Mouse (Mus musculus) kidney, postnatal 10 days (tissue): ENCODE results near the gene Gm42957.
A peak's percentile ranks its signal among the peaks of the same experiment; 100 is the strongest.
"Not testable (repeated sequence)": the region's sequence is repeated elsewhere in the genome, so short reads cannot be mapped to it uniquely, and the experiment has no call there.

Experiments used
- DNase-seq: peaks from one replicate; pipeline ENCODE4 v3.0.0; 2021; ENCODE audit warnings: mixed read lengths

The Gm42957 gene

DNA sequence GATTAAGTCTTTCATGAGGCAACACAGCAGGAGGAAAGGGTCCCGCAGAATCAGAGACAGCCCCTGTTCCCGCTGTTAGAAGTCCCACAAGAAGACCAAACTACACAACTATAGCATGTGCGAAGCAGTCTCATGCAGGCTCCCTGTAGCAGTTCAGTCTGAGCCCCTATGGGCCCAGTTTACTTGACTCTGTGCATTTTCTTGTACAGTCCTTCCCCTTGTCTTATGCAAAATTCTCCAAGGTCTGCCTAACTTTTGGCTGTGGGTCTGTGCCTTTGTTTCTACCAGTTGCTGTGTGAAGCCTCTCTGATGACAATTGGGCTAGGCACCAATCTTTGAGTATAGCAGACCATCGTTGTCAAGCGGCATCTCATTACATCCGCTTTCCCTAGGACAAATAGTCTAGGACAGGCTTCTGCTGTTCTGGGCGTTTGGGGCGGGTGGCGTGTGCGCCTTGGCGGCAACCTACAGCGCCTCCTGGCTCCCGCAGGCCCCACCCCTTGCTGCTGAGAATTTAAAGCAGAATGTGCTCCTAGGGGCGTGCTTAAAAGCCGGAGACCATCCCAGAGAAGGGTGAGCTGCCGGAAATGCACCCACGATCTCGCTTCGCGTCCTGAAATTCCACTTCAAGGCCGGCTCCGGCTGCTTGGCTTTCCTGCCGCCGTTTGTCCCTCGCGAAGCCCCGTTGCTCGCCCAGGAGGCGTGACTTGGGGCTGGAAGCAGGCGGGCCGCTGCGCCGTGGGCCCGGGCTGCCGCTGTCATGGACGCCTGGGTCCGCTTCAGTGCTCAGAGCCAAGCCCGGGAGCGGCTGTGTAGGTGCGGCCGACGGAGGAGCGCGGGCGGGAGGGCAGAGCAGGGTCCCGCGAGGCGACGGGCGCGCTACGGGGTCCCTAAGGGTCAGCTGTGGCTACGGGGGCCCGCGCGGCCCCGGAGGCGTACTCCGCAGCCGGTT is at the start of gene Gm42957, which contains the start of gene Pex11b:
TSS of gene Gm42957 (plus strand) at position 547 of the 952 bp plus-strand sequence.
TSS of gene Pex11b (plus strand) at position 449 of the 952 bp plus-strand sequence.
- peak; percentile 95 for DNase-seq

DNA sequence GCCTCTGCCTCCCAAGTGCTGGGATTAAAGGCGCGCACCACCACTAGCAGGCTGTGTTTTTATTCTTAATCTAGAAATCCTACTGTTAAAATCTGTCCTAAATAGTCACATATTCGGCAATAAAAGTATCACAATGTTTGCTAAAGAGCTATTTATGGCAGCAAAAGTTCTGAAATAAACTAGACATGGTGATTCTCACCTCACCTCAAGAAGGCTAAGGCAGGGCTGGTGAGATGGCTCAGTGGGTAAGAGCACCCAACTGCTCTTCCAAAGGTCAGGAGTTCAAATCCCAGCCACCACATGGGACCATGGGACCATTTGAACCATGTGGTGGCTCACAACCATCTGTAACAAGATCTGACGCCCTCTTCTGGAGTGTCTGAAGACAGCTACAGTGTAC is 44.6 kb upstream of the Gm42957 start:
- no peak for DNase-seq

DNA sequence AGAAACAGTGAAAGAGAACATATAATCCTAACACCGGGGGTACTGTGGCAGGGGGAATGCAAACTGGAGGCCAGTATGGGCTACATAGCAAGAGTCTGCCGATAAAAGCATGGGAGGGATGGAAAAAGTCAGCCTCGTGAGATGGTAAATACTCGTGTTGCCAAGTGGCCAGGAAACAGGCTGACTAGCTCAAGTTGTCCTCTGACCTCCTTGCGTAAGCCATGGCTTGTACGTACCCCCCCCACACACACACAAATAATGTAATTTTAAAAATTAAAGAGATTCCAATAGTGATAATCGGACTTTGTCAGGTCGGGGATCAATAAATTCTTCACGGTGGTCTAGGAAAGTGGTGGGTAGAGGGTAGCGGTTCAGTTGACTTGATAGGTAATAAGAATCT is 41.9 kb upstream of the Gm42957 start:
- DNase-seq = peak; percentile 45

DNA sequence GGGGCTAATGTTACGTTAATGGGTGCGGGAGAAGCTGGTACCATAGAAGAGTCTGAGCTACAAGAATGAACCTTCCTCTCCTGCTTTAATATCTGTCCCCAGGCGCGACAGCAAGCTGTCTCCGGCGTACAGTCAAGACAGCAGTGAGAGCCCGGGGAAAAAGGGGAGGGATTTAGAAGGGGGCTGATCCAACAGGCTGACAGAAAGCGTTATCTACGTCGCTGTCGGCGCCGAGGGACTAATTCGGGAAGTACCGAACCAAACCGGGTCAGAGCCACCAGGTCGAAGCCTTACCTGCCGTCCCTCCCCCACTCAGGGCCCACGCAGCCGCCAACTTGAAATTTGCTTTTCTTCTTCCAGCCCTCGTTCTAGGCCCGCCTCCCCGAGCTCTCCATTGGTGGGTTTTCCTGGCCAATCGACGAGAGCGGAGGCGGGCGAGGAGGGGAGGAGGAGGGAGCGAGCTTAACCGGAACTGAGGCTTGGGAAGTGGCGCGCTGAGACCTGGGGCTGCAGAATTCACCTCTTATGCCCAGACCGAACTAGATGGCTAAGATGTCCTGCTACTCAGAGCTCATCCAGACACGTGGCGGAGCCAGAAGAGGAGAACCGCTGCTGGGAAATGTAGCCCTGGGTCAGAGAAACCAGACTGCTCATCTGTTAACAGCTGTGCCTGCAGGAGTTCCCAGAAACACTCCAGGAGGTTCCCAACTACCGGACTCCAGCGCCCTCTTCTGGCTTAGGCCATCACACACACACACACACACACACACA is 41.3 kb upstream of the Gm42957 start, which contains the start of gene Polr3gl:
TSS of gene Polr3gl (minus strand) at position 392 of the 771 bp plus-strand sequence.
- peak; percentile 96 for DNase-seq

- DNase-seq = no peak
Observed at GRCm38 (mm10) chr3:96594851-96595250, 40.4 kb upstream of the Gm42957 start.

GRCm38 (mm10) chr3:96595661-96596060 is 39.6 kb upstream of the Gm42957 start:
- no peak for DNase-seq

- DNase-seq = peak; percentile 67
Observed at GRCm38 (mm10) chr3:96596228-96596707, 39.0 kb upstream of the Gm42957 start, which contains the start of gene Ankrd34a. Gene Ankrd34a, plus strand, starts transcription at chr3:96596636.

DNA sequence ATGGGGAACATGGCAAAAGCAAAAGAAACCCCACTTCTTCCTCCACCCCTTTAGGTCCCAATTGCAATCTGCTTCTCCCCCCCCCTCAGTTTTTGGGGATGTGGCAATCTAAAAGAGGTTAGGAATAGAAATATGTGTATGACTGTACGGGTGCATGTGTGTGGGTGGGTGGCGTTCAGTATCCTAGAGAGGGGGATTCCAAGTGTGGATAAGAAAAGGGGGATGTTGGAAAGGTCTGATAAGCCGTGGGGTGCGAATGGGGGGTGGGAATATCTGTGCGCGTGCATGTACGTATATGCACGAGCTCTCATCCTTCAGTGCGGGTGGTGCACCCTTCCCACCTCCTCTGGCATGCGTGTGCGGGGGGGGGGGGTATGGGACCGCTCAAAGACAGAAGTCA is 38.4 kb upstream of the Gm42957 start:
- no peak for DNase-seq

GRCm38 (mm10) chr3:96597435-96597891 is 37.8 kb upstream of the Gm42957 start:
- peak; percentile 56 for DNase-seq

- DNase-seq = peak; percentile 87
Observed at GRCm38 (mm10) chr3:96598156-96599068, 36.9 kb upstream of the Gm42957 start.

GRCm38 (mm10) chr3:96599069-96599393 is 36.2 kb upstream of the Gm42957 start:
- DNase-seq = no peak

- no peak for DNase-seq
Observed at GRCm38 (mm10) chr3:96599411-96599810, 35.9 kb upstream of the Gm42957 start.

DNA sequence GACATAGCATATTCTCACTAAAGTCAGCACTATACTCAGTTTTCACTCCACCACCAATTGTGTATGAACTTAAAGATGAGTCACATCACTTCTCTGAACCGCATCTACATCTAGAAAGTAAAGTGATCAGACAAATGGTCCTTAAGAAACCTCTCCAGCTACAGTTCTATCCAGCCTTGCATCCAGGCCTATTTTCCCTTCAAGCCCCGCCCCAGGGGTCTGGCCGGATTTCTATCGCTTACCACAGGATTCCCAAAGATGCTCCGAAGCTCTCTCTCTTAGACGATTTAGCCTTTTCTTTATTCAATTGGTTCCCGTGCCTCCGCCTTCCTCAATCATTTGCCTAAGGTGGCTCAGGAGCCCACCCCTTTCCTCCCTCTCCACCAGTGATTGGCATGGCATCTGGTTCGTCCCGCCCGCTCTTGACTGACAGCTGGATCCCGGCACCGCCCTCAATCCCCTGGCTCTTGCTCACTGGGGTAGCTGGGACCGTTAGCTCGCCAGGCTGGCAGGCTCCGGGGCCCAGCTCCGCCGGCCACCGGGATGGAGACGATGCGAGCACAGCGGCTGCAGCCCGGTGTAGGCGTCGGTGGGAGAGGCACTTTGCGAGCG is 34.5 kb upstream of the Gm42957 start, which contains the start of gene Lix1l:
TSS of gene Lix1l (plus strand) at position 511 of the 612 bp plus-strand sequence.
- DNase-seq = peak; percentile 95

DNA sequence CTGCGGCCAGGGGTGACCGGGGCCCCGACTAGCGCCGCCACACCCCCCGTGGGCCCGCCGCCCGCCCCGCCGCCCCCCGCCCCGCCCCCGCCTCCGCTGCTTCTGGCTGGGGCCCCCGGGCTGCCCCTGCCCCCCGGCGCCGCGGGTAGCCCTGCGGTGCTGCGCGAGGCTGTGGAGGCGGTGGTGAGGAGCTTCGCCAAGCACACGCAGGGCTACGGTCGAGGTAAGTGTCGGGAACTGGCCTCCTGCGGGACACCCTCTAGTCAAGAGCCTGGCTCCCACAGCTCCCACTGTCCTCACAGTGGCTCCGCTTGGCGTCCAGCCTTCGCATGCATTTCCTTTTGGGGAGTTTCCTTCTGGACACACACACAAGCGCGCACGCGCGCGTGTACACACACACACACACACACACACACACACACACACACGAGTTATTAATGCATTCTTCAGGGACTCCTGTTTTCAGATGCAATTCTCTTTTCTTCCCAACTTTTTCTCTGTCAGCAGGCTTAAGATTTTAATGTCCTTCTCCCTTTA is 34.0 kb upstream of the Gm42957 start:
- peak; percentile 88 for DNase-seq

DNA sequence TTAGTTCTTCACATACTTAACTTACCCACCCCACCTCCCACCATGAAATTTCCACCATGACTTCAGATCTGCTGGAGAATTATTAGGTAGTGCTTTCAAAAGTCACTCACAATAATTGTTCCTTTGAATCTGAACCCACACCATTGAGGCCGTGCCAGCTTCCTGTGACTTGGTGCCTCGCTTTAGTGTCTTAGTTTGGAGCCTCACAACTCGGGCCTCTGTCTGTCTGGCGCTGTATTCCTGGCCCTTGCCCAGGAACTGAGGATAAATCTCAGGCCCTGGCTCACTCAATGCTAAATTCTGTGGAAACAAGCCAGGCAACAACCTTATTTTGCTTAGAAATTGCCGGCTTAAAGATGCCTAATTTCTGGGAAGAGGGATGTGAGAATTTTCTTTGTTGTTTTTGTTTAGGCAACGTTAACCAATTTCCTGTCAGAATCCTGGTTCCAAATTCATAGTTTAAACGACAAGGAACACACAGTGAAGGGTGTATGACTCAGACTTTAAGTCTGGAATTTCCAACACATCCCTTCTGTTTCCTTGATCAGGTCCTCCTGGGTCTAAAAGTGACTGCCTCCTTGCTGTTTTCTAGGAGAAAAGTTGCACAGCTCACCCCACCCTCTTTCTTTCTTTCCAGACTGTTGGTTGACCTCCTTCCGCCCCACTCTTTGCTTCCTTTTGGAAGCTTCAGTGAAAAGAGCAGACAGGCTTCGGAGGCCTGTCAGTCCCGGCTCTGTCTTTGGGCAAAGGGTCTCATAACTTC is 33.2 kb upstream of the Gm42957 start:
- DNase-seq = peak; percentile 67

- no peak for DNase-seq
Observed at GRCm38 (mm10) chr3:96602704-96603084, 32.6 kb upstream of the Gm42957 start.

DNA sequence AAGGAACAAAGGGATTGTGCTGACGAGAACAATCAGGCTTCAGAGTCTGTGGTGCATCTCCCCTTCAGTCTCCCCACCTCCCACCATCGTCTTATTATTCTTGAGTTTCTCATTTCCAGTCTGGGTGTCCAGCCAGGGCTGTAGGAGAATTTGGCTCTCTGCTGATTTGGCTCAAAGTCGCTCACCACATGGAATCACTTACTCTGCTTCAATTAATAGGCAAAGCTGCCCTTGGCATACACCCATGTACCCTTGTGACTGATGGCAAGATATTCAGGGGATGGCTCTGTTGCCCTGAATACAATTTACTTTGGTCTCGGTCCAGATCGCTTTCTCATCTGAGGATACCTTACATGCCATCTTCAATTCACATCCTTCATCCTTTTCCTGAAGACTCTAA is 32.0 kb upstream of the Gm42957 start:
- no peak for DNase-seq

DNA sequence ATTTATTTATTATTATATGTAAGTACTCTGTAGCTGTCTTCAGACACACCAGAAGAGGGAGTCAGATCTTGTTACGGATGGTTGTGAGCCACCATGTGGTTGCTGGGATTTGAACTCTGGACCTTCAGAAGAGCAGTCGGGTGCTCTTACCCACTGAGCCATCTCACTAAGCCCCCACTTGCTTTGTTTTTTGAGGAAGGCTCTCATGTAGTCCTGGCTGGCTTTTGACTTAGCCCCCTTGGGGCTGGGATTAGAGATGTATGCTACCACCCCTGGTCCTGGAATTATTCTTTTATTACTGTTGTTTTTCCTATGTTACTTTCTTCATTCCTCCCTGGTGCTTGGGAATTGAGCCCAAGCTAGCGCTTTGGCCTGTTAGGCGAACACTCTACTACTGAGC is 29.3 kb upstream of the Gm42957 start:
- not testable (repeated sequence) for DNase-seq

DNA sequence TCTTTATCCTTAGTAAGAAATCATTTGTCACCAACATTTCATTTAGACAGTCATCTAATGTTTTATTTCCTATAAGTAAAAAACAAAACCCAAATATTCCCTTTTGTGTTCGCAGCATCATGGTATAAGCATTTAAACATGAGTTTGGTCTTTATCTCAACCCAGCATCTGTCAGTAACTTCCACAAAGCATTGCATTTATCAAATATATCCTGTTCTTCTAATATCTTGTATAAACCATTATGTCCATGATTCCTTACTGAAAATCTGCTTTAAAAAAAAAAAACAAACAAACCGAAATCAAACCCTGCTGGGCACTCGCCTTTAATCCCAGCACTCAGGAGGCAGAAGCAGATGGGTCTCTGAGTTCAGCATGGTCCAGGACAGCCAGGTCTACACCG is 28.7 kb upstream of the Gm42957 start:
- DNase-seq = no peak

DNA sequence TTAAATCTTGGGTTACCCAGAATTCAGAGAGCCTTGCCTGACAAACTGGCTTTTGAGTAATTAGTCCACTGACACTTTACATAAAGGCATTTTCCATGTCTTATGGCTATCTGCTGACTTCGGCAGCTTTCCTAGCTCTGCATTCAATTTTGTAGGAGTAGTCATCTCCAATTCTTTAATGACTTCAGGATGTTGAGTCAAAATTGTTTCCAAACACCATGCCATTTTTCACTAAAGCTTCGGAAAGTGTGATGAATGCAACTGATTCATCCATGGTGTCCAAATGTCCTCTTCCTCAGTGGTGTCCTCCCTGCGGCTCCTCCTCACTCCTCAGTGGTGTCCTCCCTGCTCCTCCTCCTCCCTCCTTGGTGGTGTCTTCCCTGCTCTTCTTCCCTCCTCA is 17.3 kb upstream of the Gm42957 start:
- DNase-seq = no peak

- no peak for DNase-seq
Observed at GRCm38 (mm10) chr3:96623201-96623600, 12.1 kb upstream of the Gm42957 start.
